Mouse (Mus musculus) testis, postnatal 10 days (tissue): ENCODE measurements around the gene Tsen54.
A peak's percentile ranks its signal among the peaks of the same experiment; 100 is the strongest.
"Not testable (repeated sequence)": the region's sequence is repeated elsewhere in the genome, so short reads cannot be mapped to it uniquely, and the experiment has no call there.

ENCODE experiments used
- DNase-seq: peaks from one replicate; pipeline ENCODE4 v3.0.0; 2021; ENCODE audit warnings: low spot score

Gene Tsen54

DNA sequence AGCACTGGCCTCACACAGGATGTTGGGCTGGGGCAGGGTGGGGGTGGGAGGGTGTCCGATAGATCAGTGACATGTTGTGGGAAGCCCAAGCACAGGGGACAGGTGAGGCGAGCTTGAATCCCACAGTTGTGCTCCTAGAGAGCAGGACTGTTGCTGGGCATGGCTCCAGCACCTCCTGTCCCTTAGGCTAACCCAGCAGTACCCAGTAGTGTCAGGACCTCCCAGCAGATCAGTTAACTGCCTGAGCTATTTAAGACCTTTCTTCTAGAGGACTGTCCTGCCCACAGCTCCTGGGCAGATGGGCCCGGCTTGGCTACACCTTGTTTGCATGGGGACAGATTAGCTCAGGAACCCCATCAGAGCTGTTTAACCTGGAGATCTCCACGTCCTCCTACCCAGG lies 14.5 kb downstream of the Tsen54 start:
- DNase-seq, result no peak

DNA sequence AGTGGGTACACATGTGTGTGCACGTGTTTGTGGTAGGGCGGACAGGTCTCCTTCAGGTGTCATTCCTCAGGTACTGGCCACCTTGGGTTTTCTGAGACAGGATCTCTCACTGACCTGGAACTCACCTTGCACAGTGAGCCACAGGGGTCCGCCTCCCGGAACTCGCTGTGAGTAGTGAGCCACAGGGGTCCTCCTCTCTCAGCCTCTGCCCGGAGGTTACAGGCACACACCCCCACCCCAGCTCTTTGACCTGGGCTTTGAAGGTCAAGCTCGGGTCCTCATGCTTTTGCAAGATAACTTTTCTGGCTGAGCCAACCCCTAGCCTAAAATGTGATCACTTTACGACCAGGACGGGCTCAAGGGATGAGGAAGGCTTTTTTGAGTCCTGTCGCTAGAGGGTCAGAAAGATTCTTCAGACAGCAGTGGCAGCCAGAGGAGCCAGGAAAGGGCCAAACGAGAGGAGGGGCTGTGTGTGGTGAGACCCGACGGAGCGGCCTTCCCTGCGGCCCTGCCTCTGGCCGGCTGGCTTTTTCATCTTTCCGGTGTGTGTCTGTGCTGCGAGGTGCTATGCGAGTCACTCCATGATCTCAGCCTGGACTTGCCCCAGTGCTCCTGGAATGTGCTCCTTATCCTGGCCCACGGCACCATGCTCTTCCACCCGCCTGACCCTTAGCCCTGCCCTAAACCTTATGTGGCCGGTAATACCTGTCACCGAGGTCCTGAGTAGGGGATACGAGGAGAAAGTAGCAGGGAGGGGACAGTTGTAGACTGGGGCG lies 16.2 kb downstream of the Tsen54 start:
- DNase-seq, result no peak

DNA sequence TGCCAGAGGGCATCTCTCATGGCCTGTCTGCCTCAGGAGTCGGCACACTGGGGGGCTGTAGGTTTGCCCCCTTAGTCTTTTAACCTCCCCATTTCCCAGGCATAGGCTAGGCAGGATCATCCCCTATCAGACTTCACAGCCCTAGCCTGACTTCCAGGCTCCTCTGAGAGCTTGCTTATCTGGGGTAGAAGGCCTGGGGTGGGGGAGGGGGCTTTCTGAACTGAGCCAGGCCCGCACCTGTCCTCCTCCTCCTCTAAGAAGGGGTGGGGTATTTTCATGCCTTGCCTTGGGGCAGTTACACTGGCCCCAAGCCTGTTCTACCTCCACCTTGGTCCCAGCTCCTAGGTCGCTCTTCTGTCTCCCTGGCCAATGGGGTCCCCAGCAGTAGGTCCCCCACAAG lies 17.0 kb downstream of the Tsen54 start:
- DNase-seq, result no peak

DNA sequence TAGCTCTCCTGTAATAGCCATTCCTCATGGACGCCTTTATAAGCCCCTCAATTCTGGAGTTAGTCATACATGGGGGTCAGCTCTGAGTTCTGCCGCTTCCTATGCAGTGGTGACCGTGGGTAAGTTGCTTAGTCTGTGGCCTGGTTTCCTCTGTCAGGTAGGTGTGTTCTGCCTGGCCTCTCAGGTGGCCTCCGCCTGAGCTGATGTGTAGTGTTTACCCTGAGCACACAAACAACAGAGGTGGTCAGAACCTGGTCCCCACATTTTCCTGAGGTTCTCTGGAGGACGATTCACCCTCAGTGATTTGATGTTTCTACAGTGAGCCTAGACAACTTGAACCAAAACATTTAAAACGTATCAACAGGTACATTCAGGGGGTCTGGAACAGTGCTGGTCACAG lies 17.5 kb downstream of the Tsen54 start:
- no peak for DNase-seq

DNA sequence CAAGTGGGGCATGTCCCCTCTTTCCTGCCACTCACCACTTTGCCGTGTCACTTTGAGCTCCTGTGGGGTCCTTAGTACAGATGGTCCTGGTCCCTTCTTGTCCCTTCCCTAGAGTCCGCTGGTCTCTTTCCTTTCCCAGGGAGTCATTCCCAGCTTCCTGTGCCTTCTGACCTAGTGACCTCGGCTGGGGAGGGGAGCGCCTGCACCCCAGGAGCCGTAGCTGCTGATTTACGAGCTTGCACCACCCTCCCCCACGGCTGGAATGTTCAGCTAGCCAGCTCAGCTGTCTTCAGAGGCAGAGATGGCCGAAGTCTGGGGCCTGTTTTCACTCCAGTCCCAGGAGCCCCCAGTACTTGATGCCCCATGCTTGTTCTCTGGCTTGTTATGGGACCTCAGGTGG lies 18.0 kb downstream of the Tsen54 start:
- DNase-seq, result no peak

DNA sequence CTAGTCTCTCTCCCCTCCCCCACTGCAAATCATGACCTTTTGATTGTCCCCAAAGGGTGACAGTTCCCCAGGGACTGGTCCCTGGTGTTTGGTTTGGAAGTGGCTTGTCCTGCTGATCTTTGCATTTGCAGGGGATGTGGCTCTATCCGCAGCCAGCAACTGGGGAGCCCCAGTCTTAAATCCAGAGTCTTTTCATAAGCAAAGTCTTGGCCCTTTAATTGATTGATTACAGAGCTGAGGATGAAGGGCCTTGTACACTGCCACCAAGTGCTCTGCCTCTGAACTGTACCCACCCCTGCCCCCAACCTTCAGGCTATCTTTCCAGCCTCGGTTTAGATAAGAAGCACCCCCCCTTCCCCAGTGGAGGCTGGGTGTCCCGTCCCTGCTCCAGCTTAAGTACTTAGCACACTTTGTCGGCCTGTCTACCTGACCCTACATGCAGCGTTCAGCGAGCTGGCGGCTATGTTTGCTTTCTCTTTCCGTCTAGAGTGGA lies 18.5 kb downstream of the Tsen54 start:
- no peak for DNase-seq

DNA sequence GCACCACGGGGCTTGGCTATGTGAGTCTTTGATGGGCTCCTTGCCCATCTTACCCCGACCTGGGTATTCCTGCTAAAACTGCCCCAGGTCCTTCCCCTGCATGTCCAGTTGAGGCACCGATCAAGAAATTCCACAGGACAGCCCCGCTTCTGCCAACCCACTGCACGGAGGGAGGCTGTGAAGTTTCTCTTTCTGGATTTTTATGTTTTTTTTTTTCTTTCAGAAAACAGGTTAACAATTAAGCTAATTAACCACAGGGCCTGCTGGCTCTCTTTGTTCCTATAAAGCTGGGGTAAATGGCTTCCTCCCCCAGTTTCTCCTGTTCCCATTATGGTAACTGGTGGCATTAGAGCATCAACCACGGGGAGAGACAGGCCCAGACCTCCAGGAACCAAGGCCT lies 19.5 kb downstream of the Tsen54 start:
- DNase-seq, result no peak

DNA sequence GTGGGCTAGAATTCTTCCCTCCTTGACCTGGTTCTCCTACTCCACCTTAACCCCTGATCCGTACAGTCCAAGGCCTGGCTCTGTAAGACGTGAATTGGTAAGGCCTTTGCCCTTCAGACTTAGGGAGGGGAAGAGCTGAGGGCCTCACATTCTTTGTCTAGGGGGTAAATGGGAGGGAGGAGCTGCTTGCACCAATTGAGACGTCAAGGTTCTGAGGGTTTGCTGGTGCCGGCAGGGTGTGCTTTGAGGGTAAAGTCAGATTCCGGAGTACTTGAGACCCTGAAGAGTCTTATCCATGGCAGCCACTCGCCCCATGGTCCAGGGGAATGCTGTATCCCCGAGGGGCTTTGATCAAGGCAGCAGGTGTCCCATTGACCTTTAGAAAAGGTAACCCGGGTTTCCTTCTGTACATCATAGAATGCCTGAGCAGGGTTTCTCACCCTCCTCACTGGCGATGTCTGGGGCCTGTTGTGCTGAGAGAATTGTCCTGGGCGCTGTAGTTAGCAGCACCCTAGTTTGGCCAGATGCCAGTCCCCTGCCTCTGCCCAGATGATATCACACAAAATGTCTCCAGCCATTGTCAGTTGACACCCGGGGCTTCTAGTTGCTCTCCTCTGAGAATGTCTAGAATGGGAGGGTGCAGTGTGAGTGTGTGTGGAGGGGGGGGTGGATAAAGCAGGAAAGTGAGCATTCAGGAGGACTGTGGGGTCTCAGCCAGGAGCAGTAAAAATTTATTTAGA lies 22.3 kb downstream of the Tsen54 start:
- no peak for DNase-seq

DNA sequence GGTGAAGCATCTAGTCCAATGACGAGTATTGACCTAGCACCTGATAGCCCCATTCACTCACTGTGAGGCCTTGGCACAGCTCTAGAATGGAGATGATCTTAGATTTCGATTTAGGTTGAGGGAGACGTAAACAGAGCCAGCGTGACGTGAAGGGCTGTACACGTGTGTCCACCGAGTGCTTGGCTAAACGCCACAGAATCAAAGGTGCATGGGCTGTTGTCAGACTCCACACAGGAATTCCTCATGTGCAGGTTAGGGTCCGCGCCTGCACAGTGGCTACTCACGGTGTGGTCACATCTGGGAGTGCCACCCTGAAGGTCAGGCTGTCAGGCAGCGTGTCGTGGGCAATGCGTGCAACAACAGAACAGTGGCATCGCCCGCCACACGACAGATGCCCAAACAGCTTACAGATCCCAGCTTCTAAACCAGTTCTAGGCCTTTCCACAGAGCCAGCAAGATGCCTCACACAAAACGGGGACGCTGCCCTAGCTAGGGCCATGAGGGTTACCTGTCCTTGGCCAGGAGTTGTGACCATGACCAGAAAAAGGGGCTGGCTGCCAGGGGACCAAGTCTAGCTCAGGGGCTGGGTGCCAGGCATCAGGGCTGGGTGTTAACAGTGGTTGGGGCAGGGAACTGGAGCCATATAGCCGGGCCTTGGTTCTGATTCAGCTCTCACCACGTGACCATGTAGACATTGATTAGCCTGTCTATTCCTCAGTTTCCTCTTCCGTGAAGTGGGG lies 23.3 kb downstream of the Tsen54 start:
- DNase-seq, result no peak

DNA sequence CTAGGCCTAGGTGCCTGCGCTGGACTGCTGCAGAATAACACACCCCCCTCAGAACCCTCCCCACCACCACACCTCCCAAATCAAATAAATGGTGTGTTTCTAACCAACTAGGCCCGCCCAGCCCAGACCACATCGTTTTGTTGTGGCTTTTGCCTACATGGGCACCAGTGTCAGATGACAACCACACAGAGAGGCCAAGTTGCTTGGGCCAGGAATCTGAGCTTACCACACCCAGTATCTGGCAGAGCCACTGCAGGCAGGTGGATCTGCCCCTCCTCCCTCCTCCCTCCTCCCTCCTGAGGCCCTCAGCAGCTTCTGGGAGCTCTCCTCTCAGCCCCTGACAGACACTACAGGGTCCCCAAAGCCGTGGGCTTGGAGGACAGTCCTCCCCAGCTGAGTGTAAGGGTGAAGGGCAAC lies 24.4 kb downstream of the Tsen54 start:
- no peak for DNase-seq

DNA sequence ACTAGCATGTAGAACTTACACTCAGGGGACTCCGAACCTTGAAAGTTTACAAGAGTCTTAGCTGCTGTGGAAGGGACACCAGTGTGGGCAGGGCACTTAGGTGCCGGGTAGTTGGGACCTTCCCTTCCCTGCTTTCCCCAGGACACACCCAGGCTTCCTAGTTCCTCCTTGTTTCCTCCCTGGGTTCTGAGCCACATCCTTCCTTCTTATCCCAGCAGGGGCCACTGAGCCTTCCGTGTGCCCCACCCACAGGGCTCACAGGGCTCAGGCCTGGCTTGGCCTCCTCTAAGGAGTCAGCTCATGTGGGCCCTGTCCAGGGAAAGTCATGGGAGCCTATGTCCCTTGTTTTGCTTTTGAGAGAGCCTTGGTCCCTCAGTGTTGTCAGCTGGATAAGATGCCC lies 25.2 kb downstream of the Tsen54 start:
- no peak for DNase-seq

DNA sequence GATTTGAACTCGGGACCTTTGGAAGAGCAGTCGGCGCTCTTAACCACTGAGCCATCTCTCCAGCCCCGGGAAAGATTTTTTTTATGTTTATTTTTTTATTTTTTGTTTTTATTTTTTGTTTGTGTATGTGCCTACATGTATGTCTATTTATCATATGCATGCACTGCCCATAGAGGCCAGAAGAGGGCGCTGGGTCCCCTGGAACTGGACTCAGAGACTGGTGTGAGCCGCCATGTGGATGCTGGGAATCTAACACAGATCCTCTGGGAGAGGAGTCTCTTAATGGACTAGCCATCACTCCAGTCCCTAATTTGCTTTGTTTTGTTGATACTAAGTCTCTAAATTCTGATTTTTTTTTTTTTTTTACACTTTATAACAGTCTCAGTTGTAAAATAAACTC lies 26.5 kb downstream of the Tsen54 start:
- no peak for DNase-seq

DNA sequence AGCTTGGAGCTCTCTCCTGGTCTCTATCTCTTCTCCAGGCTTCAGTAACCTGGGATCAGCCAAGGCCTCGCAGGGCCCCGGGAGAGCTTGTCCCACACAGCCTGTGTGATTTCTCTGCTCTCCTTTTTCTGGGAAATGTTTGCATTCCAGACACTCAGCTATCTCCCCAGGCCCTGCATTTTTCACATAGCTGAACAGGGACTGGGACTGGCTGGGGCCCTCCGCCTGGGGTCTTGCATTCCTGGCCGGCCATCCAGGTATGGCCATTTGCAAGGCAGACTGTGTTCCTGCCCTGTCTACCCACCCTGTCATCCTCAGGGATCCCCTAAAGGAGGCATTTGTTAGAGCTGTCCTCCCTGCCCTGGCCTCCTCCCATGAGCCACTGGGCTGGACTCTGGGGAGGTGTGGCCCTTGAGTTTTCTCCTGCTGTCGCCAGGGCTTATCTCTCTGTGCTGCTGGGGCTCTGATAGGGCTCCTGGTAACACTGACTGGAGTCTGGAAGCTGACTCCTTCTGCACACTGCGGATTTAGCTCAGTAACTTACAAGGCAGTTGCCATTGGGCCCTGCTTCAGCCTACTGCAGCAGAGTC lies 27.5 kb downstream of the Tsen54 start:
- DNase-seq, result no peak

DNA sequence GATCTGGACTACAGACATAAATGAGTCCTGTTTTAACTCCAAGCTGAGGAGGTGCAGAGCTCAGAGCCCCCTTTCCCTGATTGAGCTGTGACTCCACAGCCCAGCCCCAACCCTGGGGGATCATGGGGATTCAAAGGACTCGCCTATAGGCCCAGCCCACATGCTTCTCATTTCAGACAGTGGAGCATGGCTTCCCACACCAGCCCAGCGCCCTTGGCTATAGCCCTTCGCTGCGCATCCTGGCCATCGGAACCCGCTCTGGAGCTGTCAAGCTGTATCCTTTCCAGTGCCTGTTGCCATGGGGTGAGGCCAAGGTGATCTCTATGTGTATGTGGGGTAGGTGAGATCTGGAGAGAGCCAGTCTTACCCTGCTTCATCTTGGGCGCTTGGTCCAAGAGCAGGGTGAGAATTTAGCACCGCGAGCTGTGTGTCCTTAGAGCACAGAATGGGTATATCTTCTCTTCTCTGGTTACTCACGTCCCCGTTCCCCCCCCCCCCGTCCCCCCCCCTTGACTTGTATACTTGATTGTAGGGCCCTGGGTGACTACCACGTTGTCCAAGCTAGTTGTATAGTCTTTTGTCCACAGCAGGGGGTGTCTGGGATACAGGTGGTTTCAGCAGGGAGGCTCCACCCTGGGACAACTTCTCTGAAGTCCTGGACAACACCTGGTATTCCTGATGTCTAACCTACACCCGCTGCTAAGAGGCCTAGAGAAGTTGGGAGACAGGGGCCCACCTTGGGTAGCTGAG lies 28.8 kb downstream of the Tsen54 start:
- DNase-seq, result no peak

DNA sequence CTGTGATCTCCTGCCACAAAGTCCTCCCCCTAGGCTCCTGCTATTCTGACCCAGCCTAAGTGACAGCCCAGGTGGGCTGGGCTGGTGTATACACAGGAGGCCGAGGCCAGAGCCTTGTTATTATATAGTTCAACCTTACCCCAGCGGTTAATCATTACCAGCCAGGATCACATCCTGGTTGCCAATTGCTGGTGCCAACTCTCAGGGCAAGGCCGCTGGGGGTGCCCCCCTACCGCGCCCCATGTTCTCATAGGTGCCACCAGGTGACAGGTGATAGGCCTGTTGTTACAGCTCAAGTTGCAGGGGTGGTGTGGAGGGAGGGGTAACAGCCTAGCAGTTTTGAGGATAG lies 29.3 kb downstream of the Tsen54 start:
- no peak for DNase-seq

DNA sequence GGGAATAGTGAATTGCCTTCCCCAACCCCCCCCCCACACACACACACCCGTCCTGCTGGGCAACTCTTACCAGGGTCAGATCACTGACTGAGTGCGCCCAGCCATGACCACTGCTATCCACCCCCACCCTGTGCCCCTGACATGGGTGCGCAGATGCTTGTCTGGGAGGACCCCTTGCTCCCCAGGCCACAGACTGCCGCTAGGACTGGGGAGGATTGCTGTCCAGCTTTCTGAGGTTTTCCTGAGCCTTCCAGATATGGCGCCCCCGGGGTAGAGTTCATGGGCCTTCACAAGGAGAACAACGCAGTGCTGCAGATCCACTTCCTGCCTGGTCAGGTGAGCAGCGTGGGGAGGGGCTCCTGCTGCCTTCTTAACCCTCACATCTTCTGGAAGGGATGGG lies 29.7 kb downstream of the Tsen54 start:
- DNase-seq, result no peak

DNA sequence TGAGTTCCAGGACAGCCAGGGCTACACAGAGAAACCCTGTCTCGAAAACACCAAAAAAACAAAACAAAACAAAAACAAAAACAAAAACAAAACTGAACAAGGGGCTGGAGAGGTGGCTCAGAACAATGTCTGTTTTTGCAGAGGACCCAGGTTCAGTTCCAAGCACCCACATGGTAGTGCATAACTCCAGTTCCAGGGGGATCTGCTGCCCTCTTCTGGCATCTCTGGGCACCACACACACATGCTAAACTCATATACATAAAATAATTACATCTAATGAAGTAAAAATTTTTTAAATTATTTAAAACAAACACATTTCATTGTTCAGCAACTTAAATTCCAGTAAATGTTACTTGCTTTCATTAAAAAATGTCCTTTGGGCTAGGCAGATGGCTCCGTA lies 31.3 kb downstream of the Tsen54 start:
- no peak for DNase-seq

DNA sequence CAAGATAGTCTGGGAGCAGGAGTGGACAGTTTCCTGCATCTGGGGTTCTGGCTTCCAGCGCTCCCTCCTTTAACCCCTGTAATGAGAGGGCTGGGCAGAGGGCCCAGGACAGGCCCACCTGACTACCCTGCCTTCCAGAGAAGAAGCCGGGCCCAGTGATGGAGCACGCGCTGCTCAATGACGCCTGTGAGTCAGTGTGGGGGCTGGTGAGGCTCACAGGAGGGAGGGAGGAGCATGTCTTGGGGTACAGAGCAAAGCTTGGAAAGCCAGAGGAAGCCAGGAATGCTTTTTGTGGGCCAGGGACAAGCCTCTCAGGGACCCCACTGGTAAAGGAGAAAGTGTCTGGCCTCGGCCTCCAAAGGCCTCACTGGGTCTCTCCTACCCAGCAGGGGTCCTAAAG lies 40.1 kb downstream of the Tsen54 start:
- no peak for DNase-seq

DNA sequence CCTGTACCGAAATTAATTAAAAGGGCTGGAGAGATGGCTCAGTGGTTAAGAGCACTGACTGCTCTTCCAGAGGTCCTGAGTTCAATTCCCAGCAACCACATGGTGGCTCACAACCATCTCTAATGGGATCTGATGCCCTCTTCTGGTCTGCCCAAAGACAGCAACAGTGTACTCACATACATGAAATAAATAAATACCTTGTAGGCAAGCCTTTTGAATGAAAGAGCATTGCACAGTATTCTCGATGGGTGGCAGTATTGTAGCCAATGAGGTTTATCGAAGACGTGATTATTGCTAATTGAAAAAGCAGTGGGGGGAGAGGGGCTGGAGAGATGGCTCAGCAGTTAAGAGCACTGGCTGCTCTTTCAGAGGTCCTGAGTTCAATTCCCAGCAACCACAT lies 42.6 kb downstream of the Tsen54 start:
- DNase-seq, result not testable (repeated sequence)

DNA sequence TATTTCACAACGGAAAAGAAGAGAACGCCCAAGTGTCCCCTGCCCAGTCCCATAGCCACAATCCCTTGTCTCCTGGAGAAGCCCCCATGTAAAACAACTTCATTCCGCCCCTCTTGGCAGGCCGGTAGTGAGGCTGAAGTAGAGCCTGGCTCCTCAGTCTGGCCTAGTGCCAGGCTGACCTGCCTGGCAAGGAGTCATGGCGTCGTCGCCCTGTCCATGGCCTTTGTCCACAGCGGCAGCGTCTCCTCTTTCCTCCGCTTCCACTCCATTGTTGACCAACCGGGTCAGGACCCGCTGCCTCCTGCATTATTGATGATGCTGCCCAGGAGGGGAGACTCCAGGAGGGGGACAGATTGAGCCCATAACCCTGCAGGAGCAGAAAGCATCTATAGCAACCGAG lies 43.4 kb downstream of the Tsen54 start:
- DNase-seq, result no peak

DNA sequence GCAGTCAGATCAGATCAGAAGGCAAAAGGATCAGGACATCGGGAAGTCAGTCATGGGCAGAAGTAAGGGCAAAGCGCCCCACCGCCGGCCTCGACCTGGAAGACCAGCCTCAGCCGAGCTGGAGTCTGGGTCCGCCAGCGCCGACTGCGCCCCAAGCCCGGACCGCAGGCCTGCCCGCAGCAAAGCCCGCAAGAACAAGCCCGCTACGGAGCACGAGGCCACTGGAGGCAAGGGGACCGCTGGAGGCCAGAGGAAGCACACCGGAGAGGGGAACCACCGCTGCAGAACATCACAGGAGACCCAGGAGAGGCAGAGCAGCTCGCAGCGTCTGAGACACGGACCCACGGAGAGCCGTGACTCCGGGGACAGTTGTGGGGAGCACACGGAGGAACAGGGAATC lies 43.8 kb downstream of the Tsen54 start, which contains the start of gene Myo15b:
TSS of gene Myo15b (plus strand) at position 53 of the 400 bp plus-strand sequence.
- peak; percentile 45 for DNase-seq
